Mouse (Mus musculus): ENCODE data around the gene Syvn1.
A peak's percentile ranks its signal among the peaks of the same experiment; 100 is the strongest.

Gene Syvn1

GRCm38 (mm10) chr19:6069851-6070250, 23.5 kb downstream of the Syvn1 start:
- no peak for DNase-seq

DNA sequence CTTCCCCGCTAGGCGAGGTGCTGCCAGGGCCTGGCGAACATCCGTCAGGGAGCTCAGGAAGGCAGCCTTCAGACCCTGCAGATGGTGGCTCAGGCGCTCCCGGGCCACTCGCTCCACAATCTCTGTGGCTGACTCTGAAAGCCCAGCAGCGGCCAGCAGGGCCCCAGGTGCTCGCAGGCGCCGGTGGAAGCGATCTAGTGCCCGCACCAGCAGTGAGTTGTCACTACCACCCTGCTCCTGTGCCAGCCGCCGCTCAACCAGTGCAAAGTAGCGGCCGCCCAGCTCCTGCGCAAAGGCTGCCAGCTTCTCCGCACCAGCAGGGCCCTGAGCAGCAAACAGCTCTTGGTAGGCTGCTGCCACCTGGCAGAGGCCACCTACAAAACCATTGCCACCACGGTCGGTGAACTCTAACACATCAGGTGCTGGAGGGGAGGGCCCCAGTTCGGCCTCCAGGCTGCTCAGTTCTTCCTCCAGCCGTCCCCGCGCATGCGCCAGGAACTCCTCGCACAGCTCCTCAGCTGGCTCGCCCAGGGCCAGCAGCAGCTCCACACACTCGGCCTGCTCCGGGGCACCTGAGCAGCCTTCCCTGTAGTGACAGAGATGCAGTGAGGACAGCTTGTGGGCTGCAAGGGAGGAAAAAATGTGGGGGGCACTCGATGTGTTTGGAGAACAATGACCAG, 24.3 kb downstream of the Syvn1 start:
- peak; percentile 10 for DNase-seq

DNA sequence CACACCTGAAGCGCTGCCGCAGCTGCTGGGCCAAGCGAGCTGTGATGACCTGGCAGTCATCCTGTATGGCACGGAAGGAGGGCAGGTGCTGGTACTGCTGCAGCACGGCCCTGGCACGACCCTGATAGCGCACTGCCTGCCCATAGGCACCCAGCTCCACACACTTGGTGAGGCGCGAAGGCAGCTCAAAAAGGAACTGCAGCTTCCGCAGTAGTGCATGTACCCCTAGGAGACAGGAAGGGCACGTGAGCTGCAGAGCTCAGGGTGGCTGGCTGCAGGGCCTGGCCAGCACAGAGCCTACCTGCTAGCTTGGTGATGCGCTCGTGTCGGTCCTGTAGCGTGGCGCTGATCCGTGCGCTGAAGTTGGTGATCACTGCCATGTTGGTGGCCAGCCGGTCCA, 24.9 kb downstream of the Syvn1 start:
- DNase-seq = peak; percentile 18

GRCm38 (mm10) chr19:6073889-6074288, 27.5 kb downstream of the Syvn1 start:
- no peak for DNase-seq

DNA sequence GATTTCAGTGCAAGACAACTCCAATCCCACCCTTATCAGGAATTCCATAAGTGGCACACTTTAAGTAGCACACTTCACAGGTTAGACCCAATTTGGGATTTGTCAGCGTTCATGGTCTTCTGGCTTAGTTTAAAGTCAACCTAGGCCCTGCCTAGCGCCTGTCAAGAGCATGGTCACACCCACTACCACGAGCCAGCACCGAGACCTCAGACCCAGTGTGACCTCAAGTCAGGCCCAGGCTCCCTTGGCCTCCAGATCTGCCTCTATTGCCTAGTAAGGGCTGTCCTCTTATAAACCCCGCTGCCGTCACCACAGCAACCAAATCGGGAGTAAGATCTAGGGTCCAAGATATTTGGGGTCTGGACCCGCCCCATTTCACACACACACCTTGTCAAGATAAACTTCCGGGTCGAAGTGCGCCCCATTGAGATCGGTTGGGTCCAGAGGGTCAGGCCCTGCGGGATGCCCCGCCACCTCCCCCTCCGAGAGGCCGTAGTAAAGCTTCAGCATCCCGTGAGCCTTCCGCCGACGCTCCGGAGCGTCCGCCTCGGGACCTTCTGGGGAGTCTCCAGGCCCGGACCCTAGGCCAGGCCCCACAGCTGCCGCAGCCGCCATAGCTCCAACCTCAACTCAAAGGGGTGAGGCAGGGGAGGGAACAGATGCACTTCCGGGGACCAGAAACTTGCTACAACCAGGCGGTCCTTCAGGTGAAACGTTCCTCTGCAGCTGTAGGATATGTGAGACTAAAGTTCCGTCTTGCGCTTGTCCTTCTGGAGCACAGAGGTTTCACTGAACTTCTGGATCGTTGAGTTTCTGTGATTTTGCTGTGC, 30.4 kb downstream of the Syvn1 start, which contains the start of gene Vps51:
Vps51 (minus strand) TSS at position 668 of the 830 bp plus-strand sequence.
- peak; percentile 91 for DNase-seq

DNA sequence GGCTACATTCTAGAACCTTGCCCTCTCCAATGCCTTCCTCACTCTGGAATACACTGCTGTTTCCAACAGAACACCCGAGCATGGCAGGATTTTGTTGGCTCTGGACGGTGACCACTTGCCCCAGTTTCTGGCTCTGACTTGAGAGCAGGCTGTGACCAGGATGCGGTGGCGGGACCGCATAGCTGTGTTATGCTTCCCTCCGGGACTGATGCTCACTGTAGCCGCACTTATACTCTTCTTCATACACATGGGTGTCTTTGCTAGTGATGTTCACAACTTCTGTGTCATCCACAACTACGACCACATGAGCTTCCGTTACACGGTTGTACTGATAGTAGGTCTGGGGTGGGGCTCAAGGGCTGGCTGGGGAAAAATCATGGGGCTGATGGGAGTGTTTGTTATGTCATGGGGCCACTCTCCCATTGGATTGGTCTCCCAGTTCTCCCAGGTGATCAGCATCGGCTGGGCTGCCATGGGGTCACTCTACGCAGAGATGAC, 33.7 kb downstream of the Syvn1 start, which contains the start of gene Tmem262:
Tmem262 (plus strand) TSS at position 51 of the 498 bp plus-strand sequence.
- DNase-seq = no peak

GRCm38 (mm10) chr19:6082156-6082555, 35.8 kb downstream of the Syvn1 start, which contains the start of gene Gm28374:
Gm28374 (minus strand) TSS chr19:6082256.
- no peak for DNase-seq

DNA sequence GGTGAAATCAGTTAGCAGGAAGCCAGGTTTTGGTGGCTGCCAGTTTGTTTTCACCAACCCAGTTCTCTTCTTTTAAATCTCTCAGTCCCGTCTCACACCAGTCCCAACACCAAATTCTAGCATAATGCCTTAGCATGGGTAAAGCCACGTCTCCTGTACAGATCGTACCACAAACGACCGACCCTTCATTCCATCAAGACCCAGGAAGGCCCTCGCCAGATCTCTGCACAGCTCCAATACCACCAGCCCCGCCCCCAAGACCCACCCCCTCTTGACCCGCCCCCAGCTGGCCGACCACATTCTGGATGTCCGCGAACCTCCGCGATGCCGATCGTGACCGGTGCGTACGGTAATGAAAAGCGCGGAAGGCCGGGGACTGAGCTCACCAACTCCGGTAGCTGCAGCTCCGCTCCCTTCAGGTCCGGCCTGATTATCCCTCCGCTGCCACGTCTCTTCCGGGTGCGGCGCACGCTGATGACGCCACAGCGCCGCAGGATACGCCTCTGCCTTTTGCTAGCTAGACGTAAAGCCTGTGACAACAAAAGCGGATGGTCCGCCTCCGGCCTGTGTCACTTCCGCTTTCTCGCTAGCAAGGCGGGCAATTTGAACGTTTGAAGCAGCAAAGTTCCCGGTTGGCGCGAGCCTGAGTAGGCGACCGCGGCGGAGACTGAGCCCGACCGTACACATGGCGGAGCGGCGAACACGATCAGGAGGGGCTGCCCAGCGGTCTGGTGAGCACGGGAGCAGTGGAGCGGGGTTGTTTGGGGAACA, 38.3 kb downstream of the Syvn1 start, which contains the start of the genes Zfpl1 and Cdca5:
Zfpl1 (minus strand) TSS at position 479 of the 771 bp plus-strand sequence.
Cdca5 (plus strand) TSS at position 506 of the 771 bp plus-strand sequence.
- peak; percentile 98 for DNase-seq

DNA sequence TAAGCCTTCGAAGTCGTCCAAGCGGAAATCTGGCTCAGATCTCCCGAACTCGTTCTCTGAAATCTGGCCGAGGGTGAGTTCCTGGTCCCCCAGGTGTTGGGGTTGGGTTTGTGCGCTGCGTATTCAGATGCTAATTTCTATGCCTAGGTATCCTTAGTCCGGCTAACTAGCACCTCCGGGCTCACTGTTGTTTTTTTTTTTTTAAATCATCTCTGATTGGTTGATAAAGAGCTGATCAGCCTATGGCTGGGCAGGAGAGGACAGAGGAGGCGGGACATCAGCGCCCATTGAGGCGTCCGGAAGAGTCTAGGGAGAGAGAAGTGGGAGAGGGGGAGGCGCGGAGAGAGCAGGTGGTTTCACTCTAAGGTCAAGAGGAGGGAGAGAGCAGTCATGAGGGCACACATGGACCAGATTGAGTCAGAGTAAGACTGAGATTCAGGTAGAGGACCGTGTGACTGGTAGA, 39.1 kb downstream of the Syvn1 start:
- peak; percentile 78 for DNase-seq

DNA sequence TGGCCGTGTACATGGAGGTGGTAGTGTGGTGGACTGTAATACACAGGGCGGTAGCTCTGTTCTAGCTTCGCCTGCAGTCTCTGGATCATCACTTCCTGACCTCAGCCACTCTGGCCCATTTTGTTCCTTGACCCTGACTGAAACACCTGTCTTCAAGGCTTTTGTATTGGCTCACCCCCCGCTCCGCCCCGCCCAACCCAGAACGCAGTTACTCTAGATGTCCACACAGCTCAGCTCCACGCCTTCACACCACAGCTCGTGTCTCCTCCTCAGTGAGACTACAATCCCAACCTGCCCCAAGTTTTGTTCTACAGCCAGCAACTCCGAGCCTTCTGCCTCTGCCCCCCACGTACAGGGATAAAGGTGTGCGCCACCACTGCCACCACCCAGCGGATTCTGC, 42.5 kb downstream of the Syvn1 start:
- DNase-seq = no peak

GRCm38 (mm10) chr19:6094119-6094518, 47.7 kb downstream of the Syvn1 start, which contains the start of gene AC131692.1:
AC131692.1 (plus strand) TSS chr19:6094419.
- DNase-seq = no peak

- DNase-seq = peak; percentile 46
Measured at GRCm38 (mm10) chr19:6097847-6098246, 51.5 kb downstream of the Syvn1 start.

DNA sequence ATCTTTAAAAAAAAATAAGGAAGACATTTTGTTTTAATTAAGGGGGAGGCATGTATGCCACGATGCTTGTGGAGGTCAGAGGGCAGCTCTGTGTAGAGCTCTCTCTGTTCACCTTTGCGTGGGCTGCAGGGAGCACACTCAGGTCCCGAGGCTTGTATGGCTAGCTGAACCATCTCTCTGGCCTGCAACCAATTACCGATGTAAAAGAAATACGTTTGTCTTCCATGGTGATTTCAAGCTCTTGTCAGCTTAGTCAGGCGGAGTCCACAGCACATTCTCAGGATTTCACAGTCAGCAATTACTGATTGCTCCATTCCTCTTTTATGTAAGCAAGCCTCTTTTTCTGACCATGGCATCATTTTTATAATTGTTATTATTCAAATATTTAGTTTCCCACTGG, 54.8 kb downstream of the Syvn1 start:
- DNase-seq = no peak

- no peak for DNase-seq
Measured at GRCm38 (mm10) chr19:6102169-6102853, 55.9 kb downstream of the Syvn1 start.
